Mouse (Mus musculus) left cerebral cortex, adult 2 months (tissue): Measurements from ENCODE around the gene Glt8d2. TPM values are rescaled to one million over a fixed set of nuclear protein-coding genes. Genes with fewer than 3 reads are reported as not detected.
"Not testable (repeated sequence)": the region's sequence is repeated elsewhere in the genome, so short reads cannot be mapped to it uniquely, and the experiment has no call there.

Experiments used
- DNase-seq, 2 experiments: peaks; one replicate each; pipeline ENCODE4 v3.0.0; 2021 to 2022; ENCODE audit warnings: low spot score in 2 of 2, mixed read lengths in 1 of 2; ENCODE audit errors: extremely low spot score in 1 of 2
- H3K27ac ChIP-seq: fragments of 200-600 bp; 2 replicates; pipeline ENCODE4 v1.8.1; 2022
- H3K4me3 ChIP-seq: fragments of 200-600 bp; 2 replicates; pipeline ENCODE4 v1.8.1; 2022
- CTCF ChIP-seq: fragments of 200-600 bp; IDR thresholded peaks from 2 replicates; pipeline ENCODE4 v1.8.1; 2022; ENCODE audit warnings: antibody characterized with exemption, mild to moderate bottlenecking, moderate library complexity
- intact Hi-C: fragments of 180-260 bp; cut with DNase I; formaldehyde crosslinking; loops from one replicate; pipeline ENCODE4 v1.15.1; 2025
- total RNA-seq, 2 experiments: library from RNA; stranded (reverse); gene quantifications; 2 replicates each; pipeline ENCODE4 v1.2.3; 2021

Gene Glt8d2
- total RNA-seq, 2 experiments from 2014 or later: 22.4 to 26.6 TPM

DNA sequence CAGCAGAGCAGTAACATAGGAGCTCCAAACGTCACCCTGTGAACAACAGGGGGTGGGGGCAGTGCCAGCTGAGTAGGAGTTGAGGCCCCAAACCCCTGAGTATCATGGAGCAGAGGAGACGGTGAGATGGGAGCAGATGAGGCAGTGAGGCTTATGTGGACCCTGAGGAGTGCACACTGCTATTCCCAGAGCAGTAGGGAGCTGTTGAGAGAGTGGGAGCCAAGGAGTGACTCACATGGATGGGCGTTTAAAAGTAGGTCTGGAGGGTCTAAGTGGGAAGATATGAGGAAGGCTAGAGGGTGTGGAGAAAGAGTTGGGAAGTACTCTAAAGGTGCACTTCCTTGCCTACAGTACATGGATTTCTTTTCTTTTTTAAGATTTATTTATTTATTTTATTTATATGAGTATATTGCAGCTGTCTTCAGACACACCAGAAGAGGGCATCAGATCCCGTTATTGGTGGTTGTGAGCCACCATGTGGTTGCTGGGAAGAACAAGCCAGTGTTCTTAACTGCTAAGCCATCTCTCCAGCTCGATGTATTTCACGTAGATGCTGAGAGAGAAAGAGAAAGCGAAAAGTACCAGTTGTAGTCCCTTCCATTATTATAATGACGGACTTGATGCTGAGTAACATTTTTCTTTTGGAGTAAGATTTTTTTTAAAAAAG lies 51.3 kb downstream of the Glt8d2 start:
- intact Hi-C loops: loop anchor here (2.0 kb wide), 1 partner anchor 24 kb away; no protein-coding TSS in a partner anchor
- TF ChIP-seq CTCF: peak; percentile 52
- peak in 1 of 2 experiments; percentile 27 for DNase-seq
- peak overlapping the region; percentile 72 for H3K27ac ChIP-seq
- no peak overlapping the region for H3K4me3 ChIP-seq

DNA sequence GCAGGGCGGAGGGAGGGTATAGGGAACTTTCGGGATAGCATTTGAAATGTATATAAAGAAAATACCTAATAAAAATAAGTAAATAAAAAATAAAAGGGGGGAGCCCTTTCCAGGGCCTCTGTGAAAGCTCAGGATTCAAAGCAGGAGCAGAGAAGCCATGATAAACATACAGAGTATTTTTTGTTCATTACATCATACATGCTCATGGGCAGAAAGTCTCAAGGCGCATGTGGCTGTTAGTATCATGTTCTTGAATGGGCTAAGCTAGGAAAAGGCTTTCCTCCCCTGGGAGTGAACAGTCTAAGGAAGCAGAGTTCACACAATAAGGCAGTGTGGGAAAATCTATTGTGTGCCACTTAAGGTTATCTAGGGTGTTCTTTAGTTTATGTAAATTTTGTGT lies 54.1 kb downstream of the Glt8d2 start:
- no peak for TF ChIP-seq CTCF
- Histone ChIP-seq H3K4me3 (no peak overlapping the region), H3K27ac (no peak overlapping the region)
- intact Hi-C loops: no loop called here
- DNase-seq: no peak

- intact Hi-C loops: loop anchor here (5.0 kb wide), 1 partner anchor 58 kb away; the partner anchor contains the start of gene Glt8d2
- no peak overlapping the region for H3K4me3 ChIP-seq
- no peak for TF ChIP-seq CTCF
- H3K27ac ChIP-seq: peak overlapping the region; percentile 66
- DNase-seq: no peak
These were observed 56.1 kb downstream of the Glt8d2 start for GRCm38 (mm10) chr10:82634348-82634747.

- Histone ChIP-seq H3K4me3 (no peak overlapping the region), H3K27ac (peak overlapping the region; percentile 11; the same call in 1 of the 2 replicates)
- no peak for TF ChIP-seq CTCF
- intact Hi-C loops: loop anchor here (5.0 kb wide), 1 partner anchor 60 kb away; the partner anchor contains the start of gene Glt8d2
- DNase-seq: no peak
These were observed 57.8 kb downstream of the Glt8d2 start for GRCm38 (mm10) chr10:82632496-82633280.

DNA sequence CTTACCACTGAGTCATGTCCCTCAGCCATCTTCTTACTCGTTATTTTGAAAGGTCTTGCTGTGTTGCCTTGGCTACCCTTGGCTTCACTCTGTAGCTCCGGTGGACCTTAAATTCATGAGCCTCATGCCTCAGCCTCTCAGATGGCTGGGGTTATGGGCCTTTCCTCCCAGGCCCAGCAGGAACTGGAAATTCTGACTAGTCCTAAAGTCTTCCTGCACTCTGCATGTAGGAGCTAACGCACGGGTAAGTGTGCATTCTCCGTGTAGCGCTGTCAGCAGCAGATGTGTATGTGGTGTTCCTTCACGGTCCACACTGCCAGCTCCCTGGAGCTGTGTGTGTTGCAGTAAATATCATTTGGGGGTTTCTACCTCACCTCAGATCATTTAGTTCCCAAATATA lies 59.3 kb downstream of the Glt8d2 start:
- H3K4me3 ChIP-seq: peak overlapping the region; percentile 93
- intact Hi-C loops: loop anchor here (5.0 kb wide), 1 partner anchor 61 kb away; the partner anchor contains the start of gene Glt8d2

DNA sequence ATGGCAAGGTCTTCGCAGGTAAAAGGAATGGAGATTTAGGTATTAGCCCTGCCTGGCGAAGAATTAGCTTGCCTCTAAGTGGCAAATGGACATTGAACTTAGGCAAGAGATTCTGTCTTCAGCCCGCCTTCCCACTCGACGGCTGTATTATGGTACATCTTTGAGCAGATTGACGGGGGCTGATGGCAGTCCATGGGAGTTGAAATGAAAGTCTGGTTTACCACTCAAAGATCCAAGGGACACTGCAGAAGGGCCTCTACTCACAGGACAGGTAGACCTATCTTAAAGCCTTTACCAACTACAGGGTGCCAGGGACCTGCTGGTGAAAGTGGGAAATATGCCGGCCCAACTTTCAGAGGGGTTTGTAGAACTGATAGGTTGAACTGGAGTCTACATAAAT lies 60.0 kb downstream of the Glt8d2 start:
- H3K27ac ChIP-seq: peak overlapping the region; percentile 97
- H3K4me3 ChIP-seq: peak overlapping the region; percentile 93
- TF ChIP-seq CTCF: no peak
- intact Hi-C loops: loop anchor here (5.0 kb wide), 1 partner anchor 62 kb away; the partner anchor contains the start of gene Glt8d2
- DNase-seq: no peak

More for the DNA sequence above, 59.3 kb downstream of the Glt8d2 start:
- no peak for TF ChIP-seq CTCF
- peak overlapping the region; percentile 53; the same call in 1 of the 2 replicates for H3K27ac ChIP-seq
- DNase-seq: no peak

- peak; percentile 85 to 91 for DNase-seq
- intact Hi-C loops: loop anchor here (5.0 to 10.0 kb wide), 2 partner anchors 63 to 985 kb away; partner anchors contain the start of genes Glt8d2 and Gm10778
- peak within 1 kb of the TSS; percentile 93 for H3K4me3 ChIP-seq
- H3K27ac ChIP-seq: peak within 1 kb of the TSS; percentile 97
These were observed 60.7 kb downstream of the Glt8d2 start, which contains the start of gene Tdg for GRCm38 (mm10) chr10:82629586-82630255. TSS of gene Tdg (plus strand) at chr10:82629828.

- DNase-seq: no peak
- no peak for TF ChIP-seq CTCF
- intact Hi-C loops: loop anchor here (10.0 kb wide), 1 partner anchor 984 kb away; the partner anchor contains the start of gene Gm10778
These were observed 61.3 kb downstream of the Glt8d2 start for GRCm38 (mm10) chr10:82629111-82629585.

GRCm38 (mm10) chr10:82623553-82623932 lies 66.9 kb downstream of the Glt8d2 start:
- Histone ChIP-seq H3K27ac (peak overlapping the region; percentile 94), H3K4me3 (peak overlapping the region; percentile 76)
- not testable (repeated sequence) for DNase-seq
- intact Hi-C loops: loop anchor here (10.0 kb wide), 1 partner anchor 979 kb away; the partner anchor contains the start of gene Gm10778

More at GRCm38 (mm10) chr10:82629111-82629585, 61.3 kb downstream of the Glt8d2 start:
- H3K27ac ChIP-seq: peak overlapping the region; percentile 97
- H3K4me3 ChIP-seq: peak overlapping the region; percentile 93

- peak within 1 kb of the TSS; percentile 94 for H3K27ac ChIP-seq
- peak within 1 kb of the TSS; percentile 76 for H3K4me3 ChIP-seq
- peak; percentile 84 to 87 for DNase-seq
- TF ChIP-seq CTCF: peak; percentile 15; the same call in 1 of the 2 replicates
- intact Hi-C loops: loop anchor here (10.0 kb wide), 1 partner anchor 978 kb away; the partner anchor contains the start of gene Gm10778
These were observed 67.5 kb downstream of the Glt8d2 start, which contains the start of gene 1190007I07Rik for GRCm38 (mm10) chr10:82622671-82623552. TSS of gene 1190007I07Rik (minus strand) at chr10:82623228.
